Mouse (Mus musculus): ENCODE data around the gene Gm20721.
A peak's percentile ranks its signal among the peaks of the same experiment; 100 is the strongest.
"Not testable (repeated sequence)": the region's sequence is repeated elsewhere in the genome, so short reads cannot be mapped to it uniquely, and the experiment has no call there.

Gene Gm20721

DNA sequence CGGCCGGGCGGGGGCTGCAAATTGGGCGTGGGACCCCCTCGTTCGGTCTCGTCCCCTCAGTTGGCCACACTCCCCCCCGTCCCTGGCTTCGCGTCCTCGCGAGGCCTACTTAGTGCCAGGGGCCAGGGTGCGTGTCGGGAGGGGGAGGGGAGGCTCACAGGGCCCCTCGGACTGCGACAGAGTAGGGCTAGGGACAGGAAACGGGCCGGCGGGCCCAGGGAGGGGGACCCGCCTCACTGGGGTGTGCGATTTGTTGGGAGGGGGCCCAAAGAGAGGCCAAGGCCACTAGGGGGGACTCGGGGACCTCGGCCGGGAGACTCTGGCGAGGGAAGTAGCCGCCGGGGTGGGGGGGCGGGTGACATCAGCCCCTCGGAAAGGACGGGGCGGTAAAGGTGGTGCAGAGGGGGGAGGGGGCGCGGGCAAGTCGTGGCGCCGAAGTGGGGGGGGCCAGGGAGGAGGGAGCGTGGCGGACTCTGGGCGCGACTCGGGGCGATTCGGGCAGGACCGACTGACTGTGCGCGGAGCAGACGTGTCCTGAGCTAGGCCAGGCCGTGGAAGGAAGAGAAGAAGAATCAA lies 15.8 kb downstream of the Gm20721 start:
- DNase-seq (ENCODE audit: extremely low read depth, low read depth) = no peak

DNA sequence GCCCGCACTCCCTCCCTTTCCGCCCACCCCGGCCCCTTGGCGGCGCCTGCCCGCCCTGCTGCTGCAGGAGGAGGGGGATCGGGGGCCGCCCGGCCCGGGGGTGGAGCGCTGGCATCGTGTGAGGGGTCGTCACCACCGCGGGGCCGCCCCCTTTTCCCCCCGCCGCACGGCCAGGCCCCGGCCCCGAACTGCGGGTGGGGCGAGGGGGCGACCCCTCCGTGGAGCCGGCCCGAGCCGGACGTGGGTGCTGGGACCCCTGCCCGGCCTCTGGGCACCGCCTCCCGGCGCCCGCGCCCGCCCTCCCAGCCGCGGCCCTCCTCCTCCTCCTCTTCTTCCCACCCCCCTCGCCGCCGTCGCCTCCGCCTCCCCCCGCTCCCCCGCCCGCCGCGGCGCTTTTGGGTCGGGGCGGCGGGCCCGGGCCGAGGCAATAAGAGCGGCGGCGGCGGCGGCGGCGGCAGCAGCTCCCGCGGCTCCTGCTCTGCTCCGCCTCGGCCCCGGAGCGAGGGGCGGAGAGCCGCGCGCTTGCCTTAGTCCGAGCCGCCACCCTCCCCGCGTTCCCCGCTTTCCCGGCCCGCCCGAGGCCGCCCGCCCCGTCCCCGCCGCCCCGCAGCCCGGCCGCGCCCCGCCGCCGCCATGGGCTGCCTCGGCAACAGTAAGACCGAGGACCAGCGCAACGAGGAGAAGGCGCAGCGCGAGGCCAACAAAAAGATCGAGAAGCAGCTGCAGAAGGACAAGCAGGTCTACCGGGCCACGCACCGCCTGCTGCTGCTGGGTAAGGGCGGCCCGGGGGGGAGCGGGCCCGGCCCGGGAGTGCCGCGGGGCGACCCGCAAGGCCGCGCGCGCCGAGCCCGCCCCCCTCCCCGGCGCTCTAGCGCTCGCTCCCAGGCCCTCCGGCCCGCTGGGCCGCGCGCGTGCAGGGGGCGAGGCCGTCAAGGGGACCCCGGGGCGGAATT lies 16.6 kb downstream of the Gm20721 start:
- no peak for DNase-seq (ENCODE audit: extremely low read depth, low read depth)

DNA sequence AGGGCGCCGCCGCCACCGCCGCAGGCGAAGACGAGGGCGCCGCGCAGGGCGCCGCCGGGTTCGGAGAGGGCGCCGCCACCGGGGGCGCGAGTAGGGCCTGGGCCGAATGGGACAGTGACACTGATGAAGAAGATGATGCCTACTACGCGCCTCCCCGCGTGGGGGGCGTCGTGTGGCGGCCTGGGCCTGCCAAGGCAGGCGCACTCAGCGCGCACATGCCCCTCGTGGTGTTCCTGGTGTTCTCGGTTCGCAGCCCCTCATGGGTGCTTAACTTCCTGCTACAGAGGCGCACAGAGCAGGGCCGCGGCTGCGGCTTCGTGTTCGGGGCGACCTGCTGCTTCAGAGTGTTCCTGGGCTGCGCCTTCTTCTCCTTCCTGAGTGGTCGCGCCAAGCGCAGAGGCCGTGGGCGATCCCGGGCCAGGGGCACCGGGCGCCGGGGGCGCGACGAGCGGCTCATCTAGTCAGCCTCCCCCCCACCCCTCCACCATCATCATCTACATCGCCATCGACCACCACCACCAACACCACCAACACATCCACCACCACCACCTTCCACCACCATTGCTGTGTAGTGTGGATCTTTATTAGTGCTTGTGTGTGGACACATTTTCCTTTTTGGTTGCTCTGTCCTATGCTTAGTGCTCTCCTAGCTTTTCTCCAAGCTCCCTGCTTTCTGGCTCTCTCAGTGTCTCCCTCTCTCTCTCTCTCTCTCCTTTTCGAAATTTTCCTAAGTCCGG lies 17.4 kb downstream of the Gm20721 start:
- DNase-seq (ENCODE audit: extremely low read depth, low read depth) = no peak

DNA sequence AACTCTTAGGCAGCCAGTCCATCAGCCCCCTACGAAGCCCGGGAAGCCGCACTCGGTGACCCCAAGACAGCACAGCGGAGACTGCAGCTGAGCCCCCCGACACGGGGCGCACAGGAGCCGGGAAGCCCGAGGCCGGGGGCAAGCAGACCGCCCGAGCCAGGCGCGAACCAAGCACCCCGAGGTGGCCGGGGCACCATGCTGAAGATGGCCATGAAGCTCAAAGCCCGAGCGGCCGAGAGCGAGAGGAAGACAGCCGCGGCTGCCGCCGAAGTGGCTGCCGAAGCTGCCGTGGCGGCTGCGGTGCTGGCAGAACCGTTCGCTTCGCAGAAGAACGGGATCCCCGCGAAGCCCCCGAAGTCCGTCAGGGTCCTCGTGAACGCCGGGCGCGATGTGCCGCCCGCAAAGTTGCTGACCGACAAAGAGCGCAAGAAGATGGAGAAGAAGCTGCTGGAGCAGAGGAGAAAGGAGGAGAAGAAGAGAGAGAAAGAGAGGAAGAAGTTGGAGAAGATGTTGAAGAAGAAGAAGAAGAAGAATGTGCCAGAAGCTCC lies 18.1 kb downstream of the Gm20721 start:
- no peak for DNase-seq (ENCODE audit: extremely low read depth, low read depth)

DNA sequence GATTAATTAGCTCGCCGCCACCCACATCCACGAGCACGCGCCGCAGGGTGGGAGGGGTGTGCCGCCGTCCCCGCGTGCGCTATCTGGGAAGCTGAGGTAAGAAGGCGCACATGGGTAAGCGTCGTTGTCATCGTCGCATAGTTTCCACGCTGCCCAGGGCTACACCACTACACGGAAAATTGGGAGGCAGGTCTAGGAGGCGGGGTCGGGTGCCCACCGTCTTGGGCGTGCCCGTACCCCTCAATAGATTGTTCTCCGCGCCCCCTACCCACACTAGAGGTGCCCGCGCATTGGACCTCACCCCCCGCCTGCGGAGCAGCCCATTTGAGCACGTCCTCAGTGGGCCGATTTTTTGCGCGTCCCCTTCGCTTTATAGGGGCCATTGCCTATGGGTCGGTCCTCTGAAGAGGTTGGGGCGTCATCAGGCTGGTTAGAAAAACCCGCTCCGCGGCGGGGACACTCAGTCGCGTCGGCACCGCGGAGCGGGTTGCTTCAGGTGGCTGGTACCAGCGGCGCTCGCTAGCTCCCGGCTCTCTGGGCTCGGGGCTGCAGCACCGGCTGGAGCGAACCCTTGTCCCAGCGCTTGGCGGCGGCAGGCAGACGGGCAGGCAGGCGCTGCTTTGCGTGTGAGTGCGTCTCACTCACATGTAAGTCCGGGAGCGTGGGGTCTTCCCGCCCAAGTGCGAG lies 19.1 kb downstream of the Gm20721 start:
- peak; percentile 79 for DNase-seq (ENCODE audit: extremely low read depth, low read depth)

DNA sequence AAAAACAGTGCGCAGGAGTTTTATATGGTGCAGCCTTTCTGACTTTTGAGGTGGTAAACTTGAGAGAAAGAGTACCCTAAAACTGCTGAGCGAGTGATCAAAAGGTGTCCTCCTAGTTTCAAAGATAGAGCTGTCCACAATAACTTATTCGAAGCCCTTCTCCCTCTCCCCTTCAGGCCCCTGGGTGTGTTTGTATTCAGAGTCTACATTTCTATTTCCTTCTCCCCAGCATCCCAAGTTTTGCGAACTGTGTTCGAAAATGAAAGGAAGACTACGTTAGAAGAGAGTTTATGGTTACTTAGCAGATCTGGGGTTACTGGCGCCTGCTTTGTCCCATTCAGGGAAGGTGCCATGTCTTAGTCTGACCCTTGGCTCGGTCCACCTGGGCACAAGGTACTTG lies 20.0 kb downstream of the Gm20721 start:
- no peak for DNase-seq (ENCODE audit: extremely low read depth, low read depth)

DNA sequence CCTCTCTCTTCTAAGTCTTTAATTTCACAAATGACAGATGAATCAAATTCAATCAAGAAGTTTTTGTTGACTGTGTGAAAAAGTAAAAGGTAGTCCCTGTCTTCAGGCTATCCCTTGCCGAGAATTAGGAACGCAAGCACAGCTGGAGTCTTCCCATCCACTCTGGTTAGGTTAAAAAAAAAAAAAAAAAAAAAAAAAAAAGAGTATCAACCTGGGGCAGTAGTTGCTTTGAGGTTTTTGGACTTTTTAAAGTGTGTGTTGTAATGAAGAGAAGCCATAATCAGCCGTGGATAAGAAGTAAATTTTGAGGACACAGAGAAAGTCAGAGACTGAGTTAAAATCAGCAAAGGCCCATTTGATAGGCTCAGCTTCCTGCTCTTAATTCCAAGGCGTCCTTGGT lies 20.5 kb downstream of the Gm20721 start:
- no peak for DNase-seq (ENCODE audit: extremely low read depth, low read depth)

DNA sequence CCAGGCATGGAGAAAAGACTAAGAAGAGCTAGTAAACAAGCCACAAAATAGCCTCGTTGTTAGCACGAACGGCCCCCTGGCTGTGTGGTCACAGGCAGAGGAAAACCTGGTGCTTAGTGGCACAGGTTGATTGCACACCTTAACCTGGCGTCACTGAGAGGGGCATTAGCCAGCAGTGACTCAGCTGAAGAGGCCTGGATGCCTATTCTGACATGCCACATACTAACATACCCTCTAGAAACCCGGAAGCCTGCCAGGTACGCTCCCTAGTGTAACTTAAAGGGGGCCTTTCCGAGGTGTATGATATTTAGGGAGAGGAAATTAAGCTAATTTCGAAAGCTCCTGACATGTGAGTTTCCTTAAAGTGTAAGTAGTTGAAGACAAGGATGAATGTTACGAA lies 29.9 kb downstream of the Gm20721 start:
- no peak for DNase-seq (ENCODE audit: extremely low read depth, low read depth)

DNA sequence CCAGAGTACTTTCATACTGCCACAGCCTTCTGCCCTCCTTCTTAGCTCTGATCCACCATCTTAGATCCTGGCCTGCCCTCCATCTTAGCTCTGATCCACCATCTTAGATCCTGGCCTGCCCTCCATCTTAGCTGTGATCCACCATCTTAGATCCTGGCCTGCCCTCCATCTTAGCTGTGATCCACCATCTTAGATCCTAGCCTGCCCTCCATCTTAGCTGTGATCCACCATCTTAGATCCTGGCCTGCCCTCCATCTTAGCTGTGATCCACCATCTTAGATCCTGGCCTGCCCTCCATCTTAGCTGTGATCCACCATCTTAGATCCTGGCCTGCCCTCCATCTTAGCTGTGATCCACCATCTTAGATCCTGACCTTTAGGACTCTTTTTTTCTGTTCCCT lies 31.1 kb downstream of the Gm20721 start:
- DNase-seq (ENCODE audit: extremely low read depth, low read depth) = not testable (repeated sequence)

DNA sequence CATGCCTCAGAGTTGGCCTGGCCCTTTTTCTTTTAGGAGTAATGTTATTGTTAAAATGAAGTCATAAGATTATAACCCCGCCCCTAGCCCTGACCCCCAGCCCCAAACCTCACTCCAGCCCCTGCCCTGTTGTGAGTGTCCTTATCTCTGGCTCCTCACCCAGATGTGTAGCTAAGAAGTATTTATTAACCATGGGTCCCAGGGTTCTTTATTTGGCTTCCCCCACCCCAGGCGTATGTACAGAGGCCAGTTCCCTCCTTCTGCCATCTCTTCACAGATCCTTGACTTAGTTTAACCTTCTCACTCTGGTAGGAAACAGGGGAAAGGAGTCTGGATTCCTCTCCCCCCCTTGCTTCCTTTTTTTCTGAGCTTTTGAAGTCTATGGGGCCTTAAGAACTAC lies 33.9 kb downstream of the Gm20721 start:
- no peak for DNase-seq (ENCODE audit: extremely low read depth, low read depth)

DNA sequence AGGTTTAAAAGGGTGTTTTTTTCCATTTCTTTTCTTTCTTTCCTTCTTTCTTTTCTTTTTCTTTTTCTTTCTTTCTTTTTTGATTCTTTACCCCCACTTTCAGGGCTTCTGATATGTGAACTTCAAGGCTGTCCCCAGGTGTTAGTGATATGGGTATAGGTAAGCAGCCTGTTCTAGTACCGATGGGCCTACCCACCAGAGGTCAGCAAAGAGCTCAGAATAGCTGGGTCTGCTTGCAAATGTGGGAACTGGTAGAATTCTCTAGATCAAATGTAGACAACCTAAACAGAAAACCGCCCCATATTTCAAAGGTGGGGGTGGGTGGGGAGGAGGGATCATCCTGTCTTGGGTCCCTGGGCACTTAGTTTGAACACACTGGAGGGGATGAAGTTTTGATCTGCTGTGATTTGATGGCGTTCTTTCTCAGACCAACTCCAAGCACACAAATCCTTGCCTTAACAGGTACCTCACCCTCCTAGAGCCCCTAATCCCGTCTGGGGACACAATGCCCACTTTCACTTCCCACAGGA lies 34.3 kb downstream of the Gm20721 start:
- no peak for DNase-seq (ENCODE audit: extremely low read depth, low read depth)

DNA sequence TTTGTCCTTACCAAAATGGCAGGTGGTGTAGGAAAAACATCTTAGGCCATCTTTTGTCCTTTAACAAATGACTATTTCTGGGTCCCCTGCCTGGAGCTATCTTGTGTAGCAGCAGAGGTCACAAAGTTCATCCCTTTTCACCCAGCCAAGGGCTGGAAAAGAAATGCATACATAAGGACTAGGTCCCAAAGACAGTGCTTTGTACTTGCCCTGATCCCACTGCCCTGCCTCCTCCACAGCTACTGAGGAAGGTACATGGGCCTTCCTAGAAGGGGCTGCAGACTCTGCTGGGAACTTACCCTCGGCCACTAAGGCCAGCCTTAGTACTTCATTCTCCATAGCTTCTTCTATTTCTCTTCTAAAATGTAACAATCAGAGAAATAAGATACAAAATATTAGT lies 34.9 kb downstream of the Gm20721 start:
- DNase-seq (ENCODE audit: extremely low read depth, low read depth) = no peak

DNA sequence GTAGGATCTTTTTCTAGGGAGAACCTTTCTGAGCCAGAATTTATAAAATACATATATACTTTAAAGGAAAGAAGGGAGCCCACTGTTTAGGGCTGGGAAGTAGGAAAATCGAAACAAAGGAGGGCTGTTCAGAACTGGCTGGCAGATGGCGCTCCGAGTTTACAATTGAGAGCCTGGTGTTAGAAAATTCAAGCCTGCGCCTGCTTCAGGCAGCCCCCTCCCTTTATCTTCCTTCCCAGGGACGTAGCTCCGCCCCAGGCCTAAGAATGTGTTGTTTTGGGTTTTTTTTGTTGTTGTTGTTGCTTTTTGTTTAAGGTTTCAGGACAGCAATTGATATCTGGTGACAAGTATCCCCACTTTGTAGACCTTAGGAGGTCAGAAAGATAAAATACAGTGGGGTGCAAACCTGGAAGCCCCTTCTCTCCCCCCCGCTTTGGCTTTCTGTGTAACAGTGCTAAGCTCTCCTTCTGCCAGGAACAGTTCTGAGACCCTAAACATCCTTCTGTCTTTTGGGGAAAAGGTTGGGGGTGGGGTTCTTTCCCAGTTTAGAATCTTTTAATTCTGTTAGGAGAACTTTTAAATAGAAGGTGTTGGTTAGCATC lies 35.5 kb downstream of the Gm20721 start:
- DNase-seq (ENCODE audit: extremely low read depth, low read depth) = no peak

DNA sequence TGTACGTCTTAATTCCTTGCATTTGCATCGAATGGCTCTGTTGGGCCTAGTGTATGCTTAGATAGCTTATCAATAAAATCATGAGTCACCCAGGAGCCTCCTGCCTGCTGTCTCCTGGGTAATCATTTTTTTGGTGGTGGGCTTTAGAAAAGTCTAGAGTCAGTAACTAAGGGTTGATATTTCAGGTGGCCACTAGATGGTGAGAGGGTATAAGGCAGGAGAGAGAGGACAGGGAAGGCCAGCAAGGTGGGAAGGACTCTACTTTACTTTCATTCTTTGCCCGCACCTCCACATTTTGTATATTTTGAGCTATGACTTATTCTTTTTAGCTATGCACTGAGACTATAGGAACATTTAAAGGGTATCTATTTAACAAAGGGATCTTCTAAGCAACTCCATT lies 38.6 kb downstream of the Gm20721 start:
- DNase-seq (ENCODE audit: extremely low read depth, low read depth) = no peak

DNA sequence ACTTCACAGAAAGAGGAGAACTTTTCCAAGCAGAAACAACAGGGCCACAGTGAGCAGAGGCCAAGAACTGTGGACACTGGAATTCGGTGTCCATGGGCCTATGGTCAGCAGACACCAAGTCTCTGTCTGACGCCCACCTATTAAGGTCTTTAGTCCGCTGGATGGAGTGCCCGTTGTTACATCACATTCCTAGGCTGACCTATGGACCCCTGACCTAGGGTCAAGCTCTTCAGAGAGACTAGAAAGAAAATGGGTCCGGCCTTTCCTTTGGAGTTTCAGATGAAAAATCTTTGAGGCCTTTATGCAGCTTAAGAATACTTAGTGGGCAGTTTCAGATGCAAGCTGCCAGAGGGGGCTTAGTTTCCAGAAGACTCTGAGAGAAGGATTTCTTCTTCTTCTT lies 40.9 kb downstream of the Gm20721 start:
- DNase-seq (ENCODE audit: extremely low read depth, low read depth) = no peak

DNA sequence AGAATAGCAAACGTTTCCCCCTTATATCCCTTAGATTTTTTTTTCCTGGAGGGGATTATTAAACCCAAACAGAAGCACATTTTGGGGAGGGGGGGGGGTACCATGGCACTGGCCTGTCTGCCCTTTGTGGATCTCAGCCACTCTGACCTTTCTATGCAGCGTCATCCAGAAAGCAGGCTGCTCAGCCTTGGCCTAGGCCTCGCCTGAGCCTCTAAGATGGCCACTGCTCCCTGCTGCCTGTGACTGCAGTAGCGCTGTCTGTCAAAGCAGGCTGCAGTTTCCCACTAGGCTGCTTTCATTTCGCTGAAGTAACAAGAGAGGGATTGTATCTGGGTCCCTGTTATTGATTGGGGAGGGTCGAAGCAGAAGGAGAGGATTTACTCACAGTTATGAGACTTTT lies 44.0 kb downstream of the Gm20721 start:
- no peak for DNase-seq (ENCODE audit: extremely low read depth, low read depth)

DNA sequence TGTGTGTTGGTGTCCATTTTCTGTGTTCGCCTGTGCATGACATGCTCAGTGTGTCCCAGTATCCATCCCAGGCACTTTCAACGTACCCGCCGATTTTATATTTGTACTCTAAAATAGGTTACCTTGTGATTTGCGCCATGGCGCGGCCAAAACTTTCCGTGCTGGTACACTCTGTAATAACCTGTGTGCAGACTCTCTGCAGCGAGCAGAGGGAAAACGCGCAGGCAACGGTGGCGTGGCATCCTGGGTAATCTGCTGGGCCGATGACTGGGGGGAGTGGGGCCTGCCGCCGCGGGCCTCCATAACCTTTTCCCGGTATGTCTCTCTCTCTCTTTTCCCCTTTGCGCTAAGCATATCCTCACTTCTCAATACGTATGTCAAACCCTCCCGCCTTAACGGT lies 45.8 kb downstream of the Gm20721 start:
- no peak for DNase-seq (ENCODE audit: extremely low read depth, low read depth)

DNA sequence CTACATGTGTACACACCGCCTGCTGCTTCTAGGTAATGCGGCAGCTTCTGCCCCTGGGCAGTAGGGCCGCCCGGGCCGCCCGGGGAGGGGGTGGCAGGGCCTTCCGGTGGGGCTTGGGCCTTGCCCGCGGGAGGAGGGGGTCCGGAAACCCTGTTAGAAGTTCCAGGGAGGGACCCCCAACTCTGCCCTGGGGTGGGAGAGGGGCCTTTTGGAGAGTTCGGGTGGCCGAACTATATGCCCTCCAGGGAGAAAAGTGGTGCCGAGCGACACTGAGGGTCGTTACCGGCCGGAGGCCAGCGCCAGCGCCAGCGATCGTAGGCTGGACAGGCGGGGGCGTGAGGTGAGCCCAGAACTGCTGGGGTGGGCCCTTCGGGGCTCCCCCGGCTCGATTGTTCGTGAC lies 46.3 kb downstream of the Gm20721 start:
- DNase-seq (ENCODE audit: extremely low read depth, low read depth) = no peak

DNA sequence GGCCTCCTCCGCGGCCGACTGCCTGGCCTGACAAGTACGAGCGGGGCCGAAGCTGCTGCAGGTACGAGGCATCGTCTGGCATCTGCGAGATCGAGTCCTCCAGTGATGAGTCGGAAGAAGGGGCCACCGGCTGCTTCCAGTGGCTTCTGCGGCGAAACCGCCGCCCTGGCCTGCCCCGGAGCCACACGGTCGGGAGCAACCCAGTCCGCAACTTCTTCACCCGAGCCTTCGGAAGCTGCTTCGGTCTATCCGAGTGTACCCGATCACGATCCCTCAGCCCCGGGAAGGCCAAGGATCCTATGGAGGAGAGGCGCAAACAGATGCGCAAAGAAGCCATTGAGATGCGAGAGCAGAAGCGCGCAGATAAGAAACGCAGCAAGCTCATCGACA lies 46.7 kb downstream of the Gm20721 start:
- DNase-seq (ENCODE audit: extremely low read depth, low read depth) = no peak

DNA sequence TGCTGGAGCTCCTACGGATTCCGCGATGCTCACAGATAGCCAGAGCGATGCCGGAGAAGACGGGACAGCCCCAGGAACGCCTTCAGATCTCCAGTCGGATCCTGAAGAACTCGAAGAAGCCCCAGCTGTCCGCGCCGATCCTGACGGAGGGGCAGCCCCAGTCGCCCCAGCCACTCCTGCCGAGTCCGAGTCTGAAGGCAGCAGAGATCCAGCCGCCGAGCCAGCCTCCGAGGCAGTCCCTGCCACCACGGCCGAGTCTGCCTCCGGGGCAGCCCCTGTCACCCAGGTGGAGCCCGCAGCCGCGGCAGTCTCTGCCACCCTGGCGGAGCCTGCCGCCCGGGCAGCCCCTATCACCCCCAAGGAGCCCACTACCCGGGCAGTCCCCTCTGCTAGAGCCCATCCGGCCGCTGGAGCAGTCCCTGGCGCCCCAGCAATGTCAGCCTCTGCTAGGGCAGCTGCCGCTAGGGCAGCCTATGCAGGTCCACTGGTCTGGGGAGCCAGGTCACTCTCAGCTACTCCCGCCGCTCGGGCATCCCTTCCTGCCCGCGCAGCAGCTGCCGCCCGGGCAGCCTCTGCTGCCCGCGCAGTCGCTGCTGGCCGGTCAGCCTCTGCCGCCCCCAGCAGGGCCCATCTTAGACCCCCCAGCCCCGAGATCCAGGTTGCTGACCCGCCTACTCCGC lies 47.3 kb downstream of the Gm20721 start:
- no peak for DNase-seq (ENCODE audit: extremely low read depth, low read depth)

Data from MEL-GATA-1-ER (cell line).